Mouse (Mus musculus): ENCODE results near the gene Slc6a5. TPM values are rescaled to one million over a fixed set of nuclear protein-coding genes. Genes with fewer than 3 reads are reported as not detected.
"Not testable (repeated sequence)": the region's sequence is repeated elsewhere in the genome, so short reads cannot be mapped to it uniquely, and the experiment has no call there.

Slc6a5 gene
- total RNA-seq, 2 experiments from 2014 or later, result not detected

GRCm38 (mm10) chr7:49920751-49921150, 10.8 kb downstream of the Slc6a5 start:
- no peak for TF ChIP-seq CTCF (IDR thresholded peaks at IDR 0.05)
- no peak overlapping the region for H3K27ac ChIP-seq
- H3K4me3 ChIP-seq, result no peak overlapping the region
- no peak for DNase-seq
- intact Hi-C loops (cut with DNase I), result loop anchor here (10.0 kb wide), 1 partner anchor 306 kb away; no protein-coding TSS in a partner anchor

GRCm38 (mm10) chr7:49922928-49923327, 13.0 kb downstream of the Slc6a5 start:
- DNase-seq, result no peak
- TF ChIP-seq CTCF (IDR thresholded peaks at IDR 0.05), result no peak
- intact Hi-C loops (cut with DNase I), result loop anchor here (1.0 to 10.0 kb wide), 2 partner anchors 145 to 308 kb away; partner anchors contain the start of gene Prmt3
- H3K27ac ChIP-seq, result 0 out of 2 replicates have a peak overlapping the region, but pooled peaks have one; percentile 13
- peak overlapping the region; percentile 57 for H3K4me3 ChIP-seq

GRCm38 (mm10) chr7:49923376-49923775, 13.4 kb downstream of the Slc6a5 start:
- Histone ChIP-seq H3K4me3 (peak overlapping the region; percentile 57), H3K27ac (no peak overlapping the region)
- TF ChIP-seq CTCF (IDR thresholded peaks at IDR 0.05), result no peak; the same call in 1 of the 2 replicates
- peak; percentile 78 for DNase-seq
- intact Hi-C loops (cut with DNase I), result loop anchor here (1.0 to 10.0 kb wide), 2 partner anchors 145 to 309 kb away; partner anchors contain the start of gene Prmt3

GRCm38 (mm10) chr7:49928571-49928970, 18.6 kb downstream of the Slc6a5 start:
- no peak for DNase-seq
- Histone ChIP-seq H3K4me3 (no peak overlapping the region), H3K27ac (no peak overlapping the region)
- intact Hi-C loops (cut with DNase I), result loop anchor here (10.0 kb wide), 1 partner anchor 314 kb away; no protein-coding TSS in a partner anchor
- no peak for TF ChIP-seq CTCF (IDR thresholded peaks at IDR 0.05)

GRCm38 (mm10) chr7:49929999-49930398, 20.1 kb downstream of the Slc6a5 start:
- Histone ChIP-seq H3K27ac (no peak overlapping the region), H3K4me3 (no peak overlapping the region)
- intact Hi-C loops (cut with DNase I), result loop anchor here (10.0 kb wide), 1 partner anchor 315 kb away; no protein-coding TSS in a partner anchor
- DNase-seq, result no peak
- no peak for TF ChIP-seq CTCF (IDR thresholded peaks at IDR 0.05)

- H3K4me3 ChIP-seq; intact Hi-C loops (cut with DNase I); H3K27ac ChIP-seq; DNase-seq: not testable (repeated sequence)
Measured at GRCm38 (mm10) chr7:49933386-49934115, 23.6 kb downstream of the Slc6a5 start.

GRCm38 (mm10) chr7:49936821-49937220, 26.9 kb downstream of the Slc6a5 start:
- TF ChIP-seq CTCF (IDR thresholded peaks at IDR 0.05), result no peak

GRCm38 (mm10) chr7:49942023-49942422, 32.1 kb downstream of the Slc6a5 start:
- intact Hi-C loops (cut with DNase I), result no loop called here
- no peak for DNase-seq
- TF ChIP-seq CTCF (IDR thresholded peaks at IDR 0.05), result no peak
- Histone ChIP-seq H3K27ac (no peak overlapping the region), H3K4me3 (no peak overlapping the region)

More at GRCm38 (mm10) chr7:49936821-49937220, 26.9 kb downstream of the Slc6a5 start:
- Histone ChIP-seq H3K4me3 (no peak overlapping the region), H3K27ac (no peak overlapping the region)
- intact Hi-C loops (cut with DNase I), result no loop called here
- no peak for DNase-seq

GRCm38 (mm10) chr7:49942490-49942889, 32.5 kb downstream of the Slc6a5 start:
- TF ChIP-seq CTCF (IDR thresholded peaks at IDR 0.05), result no peak
- intact Hi-C loops (cut with DNase I), result no loop called here
- no peak for DNase-seq

GRCm38 (mm10) chr7:49946691-49947090, 36.7 kb downstream of the Slc6a5 start:
- no peak for DNase-seq
- intact Hi-C loops (cut with DNase I), result no loop called here
- no peak overlapping the region for H3K4me3 ChIP-seq
- no peak overlapping the region for H3K27ac ChIP-seq
- TF ChIP-seq CTCF (IDR thresholded peaks at IDR 0.05), result no peak

More at GRCm38 (mm10) chr7:49942490-49942889, 32.5 kb downstream of the Slc6a5 start:
- Histone ChIP-seq H3K4me3 (no peak overlapping the region), H3K27ac (no peak overlapping the region)

- intact Hi-C loops (cut with DNase I), result loop anchor here (10.0 kb wide), 2 partner anchors 531 to 1481 kb away; no protein-coding TSS in a partner anchor
- Histone ChIP-seq H3K27ac (no peak overlapping the region), H3K4me3 (no peak overlapping the region)
- peak; percentile 70 for TF ChIP-seq CTCF (IDR thresholded peaks at IDR 0.05)
- DNase-seq, result no peak
Measured at GRCm38 (mm10) chr7:49953546-49954181, 43.7 kb downstream of the Slc6a5 start.

- Histone ChIP-seq H3K27ac (no peak overlapping the region), H3K4me3 (no peak overlapping the region)
- intact Hi-C loops (cut with DNase I), result loop anchor here (10.0 kb wide), 2 partner anchors 530 to 1480 kb away; no protein-coding TSS in a partner anchor
- no peak for TF ChIP-seq CTCF (IDR thresholded peaks at IDR 0.05)
- no peak for DNase-seq
Measured at GRCm38 (mm10) chr7:49954834-49955233, 44.9 kb downstream of the Slc6a5 start.

GRCm38 (mm10) chr7:49957142-49957541, 47.2 kb downstream of the Slc6a5 start:
- intact Hi-C loops (cut with DNase I), result loop anchor here (10.0 kb wide), 2 partner anchors 528 to 1478 kb away; no protein-coding TSS in a partner anchor
- Histone ChIP-seq H3K27ac (no peak overlapping the region), H3K4me3 (no peak overlapping the region)
- DNase-seq, result no peak
- no peak for TF ChIP-seq CTCF (IDR thresholded peaks at IDR 0.05)
